Mouse (Mus musculus): ENCODE data around the gene Qrich1. TPM values are rescaled to one million over a fixed set of nuclear protein-coding genes. Genes with fewer than 3 reads are reported as not detected.
A peak's percentile ranks its signal among the peaks of the same experiment; 100 is the strongest.
"Not testable (repeated sequence)": the region's sequence is repeated elsewhere in the genome, so short reads cannot be mapped to it uniquely, and the experiment has no call there.

Gene Qrich1
- polyA plus RNA-seq, 1 experiment from 2014 or later, result 85.1 TPM

GRCm38 (mm10) chr9:108600011-108600410 is 83.4 kb downstream of the Qrich1 start:
- Histone ChIP-seq H3K27ac (replicated peaks in 1 of 2; ENCODE audit: control insufficient read depth in 1 of 2, insufficient read depth in 1 of 2, low read depth in 2 of 2, low read length in 2 of 2) (no peak overlapping the region), H3K27me3 (ENCODE audit: control insufficient read depth, insufficient read depth, low read length) (no peaks in the 10 kb centered on the region), H3K36me3 (ENCODE audit: control insufficient read depth, insufficient read depth, low read length) (peaks cover 32% of the 10 kb centered on the region), H3K4me2 (ENCODE audit: low read length) (no peak overlapping the region), H3K4me3 (ENCODE audit: control insufficient read depth in 1 of 2, insufficient read depth in 1 of 2, low read depth in 1 of 2, low read length in 2 of 2) (no peak overlapping the region), H3K9me3 (ENCODE audit: control insufficient read depth, low read length) (no peaks in the 10 kb centered on the region), H3K9ac (ENCODE audit: low read length) (no peak overlapping the region), H3K4me1 (ENCODE audit: control insufficient read depth in 2 of 2, insufficient read depth in 2 of 2, low read length in 2 of 2) (peaks cover 10 to 14% of the 10 kb centered on the region in 2 experiments; a peak in 3 of 4 replicates)
- WGBS, result 48% methylated on average over 2 of the region's 2 CpGs
- no peak for ATAC-seq (ENCODE audit: insufficient number of reproducible peaks, insufficient read depth, low FRiP score, low read depth)

GRCm38 (mm10) chr9:108601986-108602385 is 85.4 kb downstream of the Qrich1 start:
- Histone ChIP-seq H3K9me3 (ENCODE audit: control insufficient read depth, low read length) (no peaks in the 10 kb centered on the region), H3K27ac (replicated peaks in 1 of 2; ENCODE audit: control insufficient read depth in 1 of 2, insufficient read depth in 1 of 2, low read depth in 2 of 2, low read length in 2 of 2) (no peak overlapping the region), H3K27me3 (ENCODE audit: control insufficient read depth, insufficient read depth, low read length) (no peaks in the 10 kb centered on the region), H3K4me3 (ENCODE audit: control insufficient read depth in 1 of 2, insufficient read depth in 1 of 2, low read depth in 1 of 2, low read length in 2 of 2) (no peak overlapping the region), H3K36me3 (ENCODE audit: control insufficient read depth, insufficient read depth, low read length) (peaks cover 51% of the 10 kb centered on the region), H3K4me2 (ENCODE audit: low read length) (no peak overlapping the region), H3K9ac (ENCODE audit: low read length) (no peak overlapping the region), H3K4me1 (ENCODE audit: control insufficient read depth in 2 of 2, insufficient read depth in 2 of 2, low read length in 2 of 2) (peaks cover 5 to 13% of the 10 kb centered on the region in 2 experiments; a peak in 2 of 4 replicates)
- WGBS, result 80% methylated on average over 4 of the region's 4 CpGs
- no peak for ATAC-seq (ENCODE audit: insufficient number of reproducible peaks, insufficient read depth, low FRiP score, low read depth)

- not testable (repeated sequence) for ATAC-seq (ENCODE audit: insufficient number of reproducible peaks, insufficient read depth, low FRiP score, low read depth); H3K9me3 ChIP-seq (ENCODE audit: control insufficient read depth, low read length)
- 84% methylated on average over 5 of the region's 5 CpGs for WGBS
Measured at GRCm38 (mm10) chr9:108607929-108608328, 91.3 kb downstream of the Qrich1 start.

GRCm38 (mm10) chr9:108608889-108609288 is 92.3 kb downstream of the Qrich1 start:
- H3K4me1 ChIP-seq (ENCODE audit: control insufficient read depth in 2 of 2, insufficient read depth in 2 of 2, low read length in 2 of 2), result peaks cover 3 to 9% of the 10 kb centered on the region in 2 experiments; a peak in 1 of 4 replicates
- no peak overlapping the region for H3K4me2 ChIP-seq (ENCODE audit: low read length)
- no peak overlapping the region for H3K4me3 ChIP-seq (ENCODE audit: control insufficient read depth in 1 of 2, insufficient read depth in 1 of 2, low read depth in 1 of 2, low read length in 2 of 2)
- no peaks in the 10 kb centered on the region for H3K9me3 ChIP-seq (ENCODE audit: control insufficient read depth, low read length)
- no peaks in the 10 kb centered on the region for H3K27me3 ChIP-seq (ENCODE audit: control insufficient read depth, insufficient read depth, low read length)
- peaks cover 96% of the 10 kb centered on the region for H3K36me3 ChIP-seq (ENCODE audit: control insufficient read depth, insufficient read depth, low read length)
- H3K27ac ChIP-seq (replicated peaks in 1 of 2; ENCODE audit: control insufficient read depth in 1 of 2, insufficient read depth in 1 of 2, low read depth in 2 of 2, low read length in 2 of 2), result no peak overlapping the region
- 75% methylated on average over 4 of the region's 4 CpGs for WGBS
- no peak overlapping the region for H3K9ac ChIP-seq (ENCODE audit: low read length)
- no peak for ATAC-seq (ENCODE audit: insufficient number of reproducible peaks, insufficient read depth, low FRiP score, low read depth)

More at GRCm38 (mm10) chr9:108607929-108608328, 91.3 kb downstream of the Qrich1 start:
- not testable (repeated sequence) for H3K9ac ChIP-seq (ENCODE audit: low read length); H3K27ac ChIP-seq (replicated peaks in 1 of 2; ENCODE audit: control insufficient read depth in 1 of 2, insufficient read depth in 1 of 2, low read depth in 2 of 2, low read length in 2 of 2); H3K4me3 ChIP-seq (ENCODE audit: control insufficient read depth in 1 of 2, insufficient read depth in 1 of 2, low read depth in 1 of 2, low read length in 2 of 2); H3K27me3 ChIP-seq (ENCODE audit: control insufficient read depth, insufficient read depth, low read length); H3K4me2 ChIP-seq (ENCODE audit: low read length)
- Histone ChIP-seq H3K36me3 (ENCODE audit: control insufficient read depth, insufficient read depth, low read length) (peaks cover 96% of the 10 kb centered on the region), H3K4me1 (ENCODE audit: control insufficient read depth in 2 of 2, insufficient read depth in 2 of 2, low read length in 2 of 2) (peaks cover 5 to 10% of the 10 kb centered on the region in 2 experiments; a peak in 1 of 4 replicates)

MicroRNAs encoded within 50 kb of the gene (microRNA counts, 519-probe panel; counts per million panel counts)
- microRNA mmu-miR-191 (4,906 counts per million, percentile 80 among the panel's probes with 10 or more counts), microRNA mmu-miR-425 (322 counts per million, percentile 70 among the panel's probes with 10 or more counts)

Small RNA genes lying within 50 kb of the gene (microRNA-seq; reads per million reads assigned to microRNA genes)
- gene Gm24083 (not detected), gene Mir191 (not detected), gene Mir425 (2,083 reads per million, percentile 83 among the genes with 10 or more reads in this experiment)

Other genes starting within 250 kb of the Qrich1 start
- gene Nicn1, start 226.4 kb upstream of the Qrich1 start, polyA plus RNA-seq (2014; fragmentation: Nextera tagmentation; extraction: Ambion mirVana), result 26.5 and 29.1 TPM in 2 replicates
- gene Amt, start 220.0 kb upstream of the Qrich1 start, polyA plus RNA-seq (2014; fragmentation: Nextera tagmentation; extraction: Ambion mirVana), result 10.4 and 11.2 TPM in 2 replicates
- 229 and 289 TPM in 2 replicates for gene Rhoa, start 210.7 kb upstream of the Qrich1 start, polyA plus RNA-seq (2014; fragmentation: Nextera tagmentation; extraction: Ambion mirVana)
- 36.5 and 39.4 TPM in 2 replicates for gene Tcta, start 210.6 kb upstream of the Qrich1 start, polyA plus RNA-seq (2014; fragmentation: Nextera tagmentation; extraction: Ambion mirVana)
- 694 and 725 TPM in 2 replicates for gene Gpx1, start 177.9 kb upstream of the Qrich1 start, polyA plus RNA-seq (2014; fragmentation: Nextera tagmentation; extraction: Ambion mirVana)
- 88.6 and 90.1 TPM in 2 replicates for gene Usp4, start 169.0 kb upstream of the Qrich1 start, polyA plus RNA-seq (2014; fragmentation: Nextera tagmentation; extraction: Ambion mirVana)
- gene 1700102P08Rik, start 124.0 kb upstream of the Qrich1 start, polyA plus RNA-seq (2014; fragmentation: Nextera tagmentation; extraction: Ambion mirVana), result 0.43 TPM in 2 replicates
- gene Ccdc36, start 88.3 kb upstream of the Qrich1 start, polyA plus RNA-seq (2014; fragmentation: Nextera tagmentation; extraction: Ambion mirVana), result 0.73 and 0.88 TPM in 2 replicates
- gene BC048562, start 80.3 kb upstream of the Qrich1 start, polyA plus RNA-seq (2014; fragmentation: Nextera tagmentation; extraction: Ambion mirVana), result not detected in 2 replicates
- 31.0 and 31.9 TPM in 2 replicates for gene Ccdc71, start 56.3 kb upstream of the Qrich1 start, polyA plus RNA-seq (2014; fragmentation: Nextera tagmentation; extraction: Ambion mirVana)
- gene Klhdc8b, start 55.2 kb upstream of the Qrich1 start, polyA plus RNA-seq (2014; fragmentation: Nextera tagmentation; extraction: Ambion mirVana), result 87.0 and 94.7 TPM in 2 replicates
- 38.9 and 41.5 TPM in 2 replicates for gene Lamb2, start 37.1 kb upstream of the Qrich1 start, polyA plus RNA-seq (2014; fragmentation: Nextera tagmentation; extraction: Ambion mirVana)
- 54.4 and 57.0 TPM in 2 replicates for gene Usp19, start 26.2 kb upstream of the Qrich1 start, polyA plus RNA-seq (2014; fragmentation: Nextera tagmentation; extraction: Ambion mirVana)
- gene Qars, start 9.1 kb upstream of the Qrich1 start, polyA plus RNA-seq (2014; fragmentation: Nextera tagmentation; extraction: Ambion mirVana), result 62.8 and 78.8 TPM in 2 replicates
- gene Impdh2, start 43.5 kb downstream of the Qrich1 start, polyA plus RNA-seq (2014; fragmentation: Nextera tagmentation; extraction: Ambion mirVana), result 94.2 and 97.5 TPM in 2 replicates
- gene Ndufaf3, start 50.6 kb downstream of the Qrich1 start, polyA plus RNA-seq (2014; fragmentation: Nextera tagmentation; extraction: Ambion mirVana), result 74.3 and 78.1 TPM in 2 replicates
- gene Dalrd3, start 53.1 kb downstream of the Qrich1 start, polyA plus RNA-seq (2014; fragmentation: Nextera tagmentation; extraction: Ambion mirVana), result 71.8 and 71.9 TPM in 2 replicates
- gene Wdr6, start 61.9 kb downstream of the Qrich1 start, polyA plus RNA-seq (2014; fragmentation: Nextera tagmentation; extraction: Ambion mirVana), result 39.8 and 46.9 TPM in 2 replicates
- gene P4htm, start 80.9 kb downstream of the Qrich1 start, polyA plus RNA-seq (2014; fragmentation: Nextera tagmentation; extraction: Ambion mirVana), result 16.1 and 20.6 TPM in 2 replicates
- gene Arih2, start 132.6 kb downstream of the Qrich1 start, polyA plus RNA-seq (2014; fragmentation: Nextera tagmentation; extraction: Ambion mirVana), result 33.5 and 34.8 TPM in 2 replicates
- gene Slc25a20, start 145.3 kb downstream of the Qrich1 start, polyA plus RNA-seq (2014; fragmentation: Nextera tagmentation; extraction: Ambion mirVana), result 50.2 and 65.3 TPM in 2 replicates
- 31.5 and 33.5 TPM in 2 replicates for gene Prkar2a, start 172.5 kb downstream of the Qrich1 start, polyA plus RNA-seq (2014; fragmentation: Nextera tagmentation; extraction: Ambion mirVana)

All from heart, embryonic 14.5 days (tissue).